Mouse (Mus musculus): ENCODE results near the gene Fam198a. TPM values are rescaled to one million over a fixed set of nuclear protein-coding genes. Genes with fewer than 3 reads are reported as not detected.

Fam198a gene
- total and polyA plus RNA-seq, 2 experiments from 2014 or later = 2.1 to 7.5 TPM

DNA sequence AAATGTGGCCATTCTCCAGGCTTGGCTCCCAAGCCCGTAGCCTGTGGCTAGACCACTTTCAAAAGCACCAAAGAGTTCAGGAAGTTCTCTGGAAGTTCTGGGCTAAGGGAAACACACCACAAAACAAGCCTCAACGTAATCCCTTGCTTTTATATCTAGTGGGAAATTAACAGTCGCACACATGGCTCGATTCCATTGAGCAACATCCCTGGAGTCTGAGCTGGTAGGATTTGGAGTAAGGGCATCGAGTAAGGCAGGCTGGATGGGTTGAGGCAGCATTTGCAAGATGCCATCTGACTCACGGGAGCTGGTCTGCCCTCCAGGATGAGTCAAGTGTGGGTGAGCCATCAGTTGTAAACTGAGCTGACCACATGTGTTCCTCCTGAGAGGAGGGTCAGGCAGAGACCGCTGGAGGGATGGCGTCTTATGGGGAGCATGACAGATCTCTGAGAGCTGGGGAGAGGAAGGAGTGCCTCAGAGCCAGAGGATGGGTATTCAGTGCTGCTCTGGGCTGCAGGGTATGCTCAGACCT, 36.5 kb upstream of the Fam198a start:
- Histone ChIP-seq H3K4me3 (ENCODE audit: low read length) (no peak overlapping the region), H3K27me3 (ENCODE audit: insufficient read depth, low read length) (no peaks in the 10 kb centered on the region), H3K9me3 (ENCODE audit: low read length) (no peaks in the 10 kb centered on the region), H3K27ac (no peak overlapping the region), H3K4me2 (ENCODE audit: low read depth, low read length) (no peak overlapping the region), H3K4me1 (ENCODE audit: insufficient read depth, low read length) (no peaks in the 10 kb centered on the region), H3K36me3 (ENCODE audit: insufficient read depth, low read length) (no peaks in the 10 kb centered on the region), H3K9ac (replicated peaks; ENCODE audit: low read length) (no peak overlapping the region)
- TF ChIP-seq CTCF (IDR thresholded peaks at IDR 0.05; ENCODE audit: low read depth) = no peak
- 80% methylated on average over 8 of the region's 8 CpGs for WGBS
- no peak for DNase-seq (ENCODE audit: low spot score)
- no peak for ATAC-seq

- Histone ChIP-seq H3K4me2 (ENCODE audit: low read depth, low read length) (no peak overlapping the region), H3K9me3 (ENCODE audit: low read length) (no peaks in the 10 kb centered on the region), H3K27ac (no peak overlapping the region), H3K9ac (replicated peaks; ENCODE audit: low read length) (no peak overlapping the region), H3K27me3 (ENCODE audit: insufficient read depth, low read length) (no peaks in the 10 kb centered on the region), H3K4me3 (ENCODE audit: low read length) (no peak overlapping the region), H3K36me3 (ENCODE audit: insufficient read depth, low read length) (no peaks in the 10 kb centered on the region), H3K4me1 (ENCODE audit: insufficient read depth, low read length) (no peaks in the 10 kb centered on the region)
- DNase-seq (ENCODE audit: low spot score) (no peak), ATAC-seq (no peak)
- TF ChIP-seq CTCF (IDR thresholded peaks at IDR 0.05; ENCODE audit: low read depth) = no peak
- WGBS = 89% methylated on average over 10 of the region's 10 CpGs
Measured at GRCm38 (mm10) chr9:121915056-121915455, 35.7 kb upstream of the Fam198a start.

GRCm38 (mm10) chr9:121916102-121916501, 34.7 kb upstream of the Fam198a start, which contains the start of gene Cyp8b1:
Gene Cyp8b1 (minus strand): TSS chr9:121916305.
- Histone ChIP-seq H3K4me3 (ENCODE audit: low read length) (no peak within 1 kb of the TSS), H3K27me3 (ENCODE audit: insufficient read depth, low read length) (no peaks in the 10 kb centered on the region), H3K4me1 (ENCODE audit: insufficient read depth, low read length) (no peaks in the 10 kb centered on the region), H3K4me2 (ENCODE audit: low read depth, low read length) (no peak within 1 kb of the TSS), H3K27ac (no peak within 1 kb of the TSS), H3K36me3 (ENCODE audit: insufficient read depth, low read length) (no peaks in the 10 kb centered on the region), H3K9ac (replicated peaks; ENCODE audit: low read length) (no peak within 1 kb of the TSS), H3K9me3 (ENCODE audit: low read length) (no peaks in the 10 kb centered on the region)
- ATAC-seq = no peak
- DNase-seq (ENCODE audit: low spot score) = no peak
- 74% methylated on average over 8 of the region's 8 CpGs for WGBS
- TF ChIP-seq CTCF (IDR thresholded peaks at IDR 0.05; ENCODE audit: low read depth) = no peak

GRCm38 (mm10) chr9:121919027-121919501, 31.7 kb upstream of the Fam198a start:
- ATAC-seq = no peak
- Histone ChIP-seq H3K9me3 (ENCODE audit: low read length) (no peaks in the 10 kb centered on the region), H3K4me1 (ENCODE audit: insufficient read depth, low read length) (no peaks in the 10 kb centered on the region), H3K4me2 (ENCODE audit: low read depth, low read length) (no peak overlapping the region), H3K36me3 (ENCODE audit: insufficient read depth, low read length) (no peaks in the 10 kb centered on the region), H3K4me3 (ENCODE audit: low read length) (no peak overlapping the region), H3K9ac (replicated peaks; ENCODE audit: low read length) (no peak overlapping the region), H3K27ac (no peak overlapping the region), H3K27me3 (ENCODE audit: insufficient read depth, low read length) (no peaks in the 10 kb centered on the region)
- DNase-seq (ENCODE audit: low spot score) = no peak
- 71% methylated on average over 10 of the region's 10 CpGs for WGBS
- no peak for TF ChIP-seq CTCF (IDR thresholded peaks at IDR 0.05; ENCODE audit: low read depth)

- no peak overlapping the region for H3K9ac ChIP-seq (replicated peaks; ENCODE audit: low read length)
- no peaks in the 10 kb centered on the region for H3K27me3 ChIP-seq (ENCODE audit: insufficient read depth, low read length)
- 82% methylated on average over 8 of the region's 8 CpGs for WGBS
- no peak overlapping the region for H3K4me3 ChIP-seq (ENCODE audit: low read length)
- DNase-seq (ENCODE audit: low spot score) (no peak), ATAC-seq (no peak)
- H3K9me3 ChIP-seq (ENCODE audit: low read length) = no peaks in the 10 kb centered on the region
- no peaks in the 10 kb centered on the region for H3K36me3 ChIP-seq (ENCODE audit: insufficient read depth, low read length)
- no peak for TF ChIP-seq CTCF (IDR thresholded peaks at IDR 0.05; ENCODE audit: low read depth)
- no peak overlapping the region for H3K27ac ChIP-seq
- H3K4me2 ChIP-seq (ENCODE audit: low read depth, low read length) = no peak overlapping the region
- no peaks in the 10 kb centered on the region for H3K4me1 ChIP-seq (ENCODE audit: insufficient read depth, low read length)
Measured at GRCm38 (mm10) chr9:121923443-121923842, 27.3 kb upstream of the Fam198a start.

DNA sequence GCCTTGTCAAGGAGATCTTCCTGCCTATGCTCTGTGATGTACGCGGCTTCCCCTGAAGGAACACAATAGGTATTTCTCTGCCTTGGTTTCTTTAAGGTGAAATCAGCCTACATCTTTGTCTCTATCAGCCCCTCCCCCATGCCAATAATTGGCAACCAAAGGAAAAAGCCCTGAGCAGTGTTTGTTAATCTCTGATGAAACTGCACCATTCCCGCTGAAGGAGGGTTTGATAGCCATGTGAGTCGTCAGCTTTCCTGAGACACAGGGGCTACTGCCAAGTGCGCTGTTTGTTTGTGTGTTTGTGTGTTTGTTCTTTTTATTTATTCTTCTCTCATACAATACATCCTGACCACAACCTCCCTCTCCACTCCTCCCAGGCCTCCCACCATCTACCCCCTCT, 26.9 kb upstream of the Fam198a start:
- H3K4me2 ChIP-seq (ENCODE audit: low read depth, low read length) = no peak overlapping the region
- H3K9me3 ChIP-seq (ENCODE audit: low read length) = no peaks in the 10 kb centered on the region
- 61% methylated on average over 5 of the region's 5 CpGs for WGBS
- H3K27ac ChIP-seq = no peak overlapping the region
- TF ChIP-seq CTCF (IDR thresholded peaks at IDR 0.05; ENCODE audit: low read depth) = no peak
- DNase-seq (ENCODE audit: low spot score) (no peak), ATAC-seq (no peak)
- H3K4me3 ChIP-seq (ENCODE audit: low read length) = no peak overlapping the region
- no peaks in the 10 kb centered on the region for H3K36me3 ChIP-seq (ENCODE audit: insufficient read depth, low read length)
- no peaks in the 10 kb centered on the region for H3K4me1 ChIP-seq (ENCODE audit: insufficient read depth, low read length)
- no peak overlapping the region for H3K9ac ChIP-seq (replicated peaks; ENCODE audit: low read length)
- H3K27me3 ChIP-seq (ENCODE audit: insufficient read depth, low read length) = no peaks in the 10 kb centered on the region

- Histone ChIP-seq H3K36me3 (ENCODE audit: insufficient read depth, low read length) (no peaks in the 10 kb centered on the region), H3K4me1 (ENCODE audit: insufficient read depth, low read length) (no peaks in the 10 kb centered on the region), H3K9me3 (ENCODE audit: low read length) (no peaks in the 10 kb centered on the region), H3K4me2 (ENCODE audit: low read depth, low read length) (no peak overlapping the region), H3K27ac (no peak overlapping the region), H3K9ac (replicated peaks; ENCODE audit: low read length) (no peak overlapping the region), H3K27me3 (ENCODE audit: insufficient read depth, low read length) (no peaks in the 10 kb centered on the region), H3K4me3 (ENCODE audit: low read length) (no peak overlapping the region)
- DNase-seq (ENCODE audit: low spot score) (no peak), ATAC-seq (no peak)
- 90% methylated on average over 9 of the region's 9 CpGs for WGBS
- no peak for TF ChIP-seq CTCF (IDR thresholded peaks at IDR 0.05; ENCODE audit: low read depth)
Measured at GRCm38 (mm10) chr9:121924901-121925560, 25.8 kb upstream of the Fam198a start.
